Mouse (Mus musculus): Measurements from ENCODE around the gene Scgb1b29.
"Not testable (repeated sequence)": the region's sequence is repeated elsewhere in the genome, so short reads cannot be mapped to it uniquely, and the experiment has no call there.

Scgb1b29 gene

DNA sequence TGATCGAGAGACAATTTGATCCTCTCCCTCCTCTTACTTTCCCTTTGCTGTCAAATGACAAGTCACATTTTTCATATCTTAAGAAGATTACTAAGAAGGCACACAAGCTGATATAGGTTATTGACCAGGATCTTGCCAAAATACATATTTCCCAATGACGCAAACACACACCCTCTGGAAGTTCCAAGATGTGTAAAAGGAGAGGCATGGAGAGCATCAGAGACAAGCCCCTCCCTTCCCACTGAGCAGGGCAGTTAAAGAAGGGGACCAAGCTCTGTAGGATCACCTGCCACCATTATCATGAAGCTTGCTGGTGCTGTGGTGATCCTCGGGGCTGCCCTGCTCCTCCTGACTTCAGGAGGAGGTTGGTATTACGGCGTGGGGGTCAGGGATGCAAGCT lies at the start of gene Scgb1b29:
Scgb1b29 (plus strand) TSS at position 301 of the 400 bp plus-strand sequence.
- DNase-seq (ENCODE audit: low read depth), result not testable (repeated sequence)

DNA sequence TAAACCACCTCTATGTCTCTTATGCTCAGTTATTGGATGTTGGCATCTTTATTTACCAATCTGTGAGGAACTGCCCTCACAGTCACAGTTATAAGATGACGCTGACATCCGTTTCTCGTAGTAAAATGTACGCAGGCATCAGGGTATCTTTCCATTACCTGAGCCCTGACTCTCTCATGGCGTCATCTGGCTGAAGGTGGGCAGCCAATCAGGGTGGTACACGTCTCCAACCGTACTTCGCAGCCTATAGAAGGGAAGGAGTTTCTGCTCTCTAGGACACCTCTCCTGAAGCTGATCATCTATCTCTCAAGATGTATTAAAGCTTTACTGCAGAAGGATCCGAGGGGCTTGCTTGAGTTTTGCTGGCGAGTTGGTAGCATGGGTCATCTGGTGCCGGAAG lies 12.7 kb upstream of the Scgb1b29 start:
- not testable (repeated sequence) for DNase-seq (ENCODE audit: low read depth)

Data from c-Kit-positive CD71-positive TER-119-negative erythroid progenitor cells, embryonic 14.5 days (primary cell).